Mouse (Mus musculus): Measurements from ENCODE around the gene 1700067K01Rik.
"Not testable (repeated sequence)": the region's sequence is repeated elsewhere in the genome, so short reads cannot be mapped to it uniquely, and the experiment has no call there.

1700067K01Rik gene

DNA sequence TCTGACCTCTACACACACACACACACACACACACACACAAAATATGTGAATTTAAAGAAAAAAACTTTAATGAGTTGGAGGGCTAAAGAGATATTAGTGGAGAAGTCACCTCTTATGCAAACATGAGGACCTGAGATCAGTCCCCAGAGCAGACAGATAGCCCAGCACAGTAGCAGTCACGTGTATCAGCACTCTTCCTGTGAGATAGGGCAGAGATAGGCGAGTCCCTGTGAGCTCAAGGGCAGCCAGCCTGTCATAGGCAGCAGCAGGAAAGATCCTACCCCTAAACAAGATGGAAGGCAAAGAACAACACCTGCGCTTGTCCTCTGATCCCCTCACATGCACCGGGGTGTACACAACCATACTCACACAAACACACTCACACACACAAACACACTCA is 18.9 kb upstream of the 1700067K01Rik start:
- DNase-seq (ENCODE audit: low read depth, low spot score): no peak

DNA sequence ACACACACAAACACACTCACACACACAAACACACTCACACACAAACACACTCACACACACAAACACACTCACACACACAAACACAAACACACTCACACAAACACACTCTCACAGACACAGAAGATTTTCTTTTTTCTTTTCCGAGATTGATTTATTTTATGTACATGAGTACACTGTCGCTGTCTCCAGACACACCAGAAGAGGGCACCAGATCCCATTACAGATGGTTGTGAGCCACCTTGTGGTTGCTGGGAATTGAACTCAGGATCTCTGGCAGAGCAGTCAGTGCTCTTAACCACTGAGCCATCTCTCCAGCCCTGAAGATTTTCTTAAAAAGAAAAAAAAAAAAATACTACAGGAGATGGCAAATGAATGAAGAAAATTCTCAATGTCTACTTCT is 18.1 kb upstream of the 1700067K01Rik start:
- not testable (repeated sequence) for DNase-seq (ENCODE audit: low read depth, low spot score)

DNA sequence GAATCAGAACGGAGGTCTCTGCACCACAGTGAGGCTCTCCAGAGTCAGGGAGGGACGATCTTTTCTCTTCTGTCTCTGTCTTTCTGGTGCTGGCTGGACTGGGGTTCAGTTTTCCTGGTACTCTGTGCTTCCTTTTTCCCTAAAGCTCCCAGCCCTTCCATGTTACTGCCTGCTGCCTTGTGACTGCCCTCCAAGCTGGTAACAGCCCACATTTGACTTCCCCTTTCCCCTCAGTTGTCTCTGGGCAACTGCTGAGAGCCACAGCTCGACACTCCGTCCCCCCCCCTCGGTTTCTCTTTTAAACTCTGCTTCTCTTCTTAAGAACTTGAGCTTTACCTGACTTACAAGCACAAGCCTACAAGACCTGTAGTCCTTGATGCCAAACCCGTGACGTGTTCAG is 12.1 kb upstream of the 1700067K01Rik start:
- DNase-seq (ENCODE audit: low read depth, low spot score): no peak

DNA sequence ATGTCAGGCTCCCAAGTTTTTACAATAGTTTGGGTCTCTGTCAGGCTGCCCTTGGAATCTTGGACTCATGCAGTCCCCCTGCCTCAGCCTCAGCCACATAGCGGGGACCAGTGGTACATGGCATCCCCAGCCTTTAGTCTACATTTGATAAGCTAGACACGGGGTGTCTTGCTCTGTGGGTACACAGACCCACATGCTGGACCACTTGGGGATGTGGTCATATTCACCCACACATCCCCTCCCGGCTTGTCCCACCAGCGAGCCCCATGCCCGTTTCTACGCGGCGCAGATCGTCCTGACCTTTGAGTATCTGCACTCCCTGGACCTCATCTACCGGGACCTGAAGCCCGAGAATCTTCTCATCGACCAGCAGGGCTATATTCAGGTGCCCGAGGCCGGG is 11.1 kb upstream of the 1700067K01Rik start:
- DNase-seq (ENCODE audit: low read depth, low spot score): no peak

DNA sequence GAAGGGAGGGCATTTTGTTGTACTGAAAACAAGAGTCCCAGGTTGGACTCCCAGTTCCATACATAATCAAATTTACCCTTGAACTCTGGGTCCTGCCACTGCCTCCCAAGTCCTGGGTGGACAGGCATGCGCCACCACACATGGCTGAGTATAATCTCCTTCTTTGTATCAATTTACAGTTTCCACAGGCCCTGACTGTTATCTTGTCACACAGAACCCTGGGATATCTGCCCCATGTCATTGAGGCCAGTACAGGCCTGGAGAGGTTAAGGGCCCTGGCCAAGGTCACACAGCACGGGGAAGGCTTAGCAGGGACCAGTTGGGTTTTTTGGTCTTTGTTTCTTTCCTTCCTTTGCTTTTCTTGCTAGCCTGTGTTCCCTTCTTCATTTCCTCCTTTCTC is 8.8 kb upstream of the 1700067K01Rik start:
- DNase-seq (ENCODE audit: low read depth, low spot score): no peak

DNA sequence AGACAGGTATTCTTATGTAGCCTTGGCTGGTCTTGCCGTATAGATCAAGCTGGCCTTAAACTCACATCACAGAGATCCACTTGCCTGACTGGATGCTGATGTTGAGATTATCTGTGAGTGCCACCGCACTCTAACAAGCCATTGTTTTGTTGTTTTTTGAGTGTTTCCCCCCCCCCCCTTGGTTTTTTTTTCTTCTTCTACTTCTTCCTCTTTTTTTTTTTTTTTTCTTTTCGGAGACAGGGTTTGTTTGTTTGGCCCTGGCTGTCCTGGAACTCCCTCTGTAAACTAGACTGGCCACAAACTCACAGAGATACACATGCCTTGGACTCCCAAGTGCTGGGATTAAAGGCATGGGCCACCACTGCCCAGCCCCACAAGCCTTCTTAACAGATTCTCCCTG is 7.3 kb upstream of the 1700067K01Rik start:
- no peak for DNase-seq (ENCODE audit: low read depth, low spot score)

DNA sequence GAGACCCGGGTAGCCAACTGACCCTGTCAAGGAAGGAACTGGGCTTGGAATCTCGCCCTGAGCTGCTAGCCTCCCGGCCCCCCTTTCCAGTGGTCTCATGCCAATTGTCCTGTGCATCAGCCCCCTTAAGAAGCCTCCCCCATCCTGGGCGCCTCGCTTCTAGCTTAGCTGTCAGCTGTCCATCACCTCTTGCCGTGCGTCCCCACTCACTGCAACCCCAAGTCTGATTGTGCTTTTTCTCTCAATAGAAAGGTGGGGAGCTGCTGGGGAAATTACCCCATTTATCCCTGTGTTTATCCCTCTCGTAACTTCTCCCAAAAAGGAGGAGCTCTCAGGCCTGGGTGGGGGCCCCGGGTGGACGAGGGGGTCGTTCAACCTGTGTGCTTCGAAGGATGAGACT is 5.3 kb upstream of the 1700067K01Rik start:
- no peak for DNase-seq (ENCODE audit: low read depth, low spot score)

DNA sequence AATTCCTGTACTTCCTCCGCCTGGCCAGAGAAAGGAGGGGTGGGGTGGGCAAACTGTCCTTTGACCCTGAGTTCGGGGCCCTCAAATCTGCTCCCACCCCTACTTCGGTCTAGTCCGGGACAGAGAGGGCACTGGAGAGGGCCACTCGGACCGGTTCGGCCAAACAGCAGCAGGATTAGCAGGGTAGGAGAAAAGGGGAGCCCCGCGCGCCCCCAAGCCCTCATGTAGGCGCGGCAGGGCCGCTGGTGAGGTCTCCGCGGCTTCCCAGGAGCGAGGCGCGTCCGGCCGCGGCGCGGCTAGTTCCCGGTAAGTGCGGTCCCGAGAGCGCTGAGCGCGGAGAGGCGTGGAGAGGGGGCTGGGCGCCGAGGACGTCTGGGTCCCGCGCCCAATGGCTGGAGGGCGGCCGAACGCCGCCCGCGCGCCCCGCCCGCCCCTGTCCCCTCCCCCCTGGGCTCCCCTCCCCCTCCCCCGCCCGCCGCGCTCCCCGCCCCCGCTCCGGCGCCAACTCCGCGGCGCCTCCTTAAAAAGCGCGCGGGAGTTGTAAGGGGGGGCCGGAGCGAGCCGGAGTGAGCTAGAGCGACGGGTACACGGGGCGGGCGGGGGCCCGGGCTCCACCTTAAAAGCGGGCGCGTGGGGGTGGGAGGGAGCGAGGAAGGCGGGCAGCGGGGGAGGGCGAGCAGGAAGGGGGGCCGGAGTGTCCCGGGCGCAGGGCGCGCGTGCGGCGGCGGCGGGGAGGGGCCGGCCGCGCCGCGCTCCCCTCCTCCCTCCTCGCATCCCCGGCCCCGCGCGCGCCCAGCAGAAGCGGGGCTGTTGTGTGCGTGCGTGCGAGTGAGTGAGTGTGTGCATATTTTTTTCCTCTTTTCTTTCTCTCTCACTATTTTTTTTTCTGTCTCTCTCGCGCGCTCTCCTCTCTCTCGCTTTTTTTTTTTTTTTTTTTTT is 4.5 kb upstream of the 1700067K01Rik start:
- peak; percentile 87 for DNase-seq (ENCODE audit: low read depth, low spot score)

DNA sequence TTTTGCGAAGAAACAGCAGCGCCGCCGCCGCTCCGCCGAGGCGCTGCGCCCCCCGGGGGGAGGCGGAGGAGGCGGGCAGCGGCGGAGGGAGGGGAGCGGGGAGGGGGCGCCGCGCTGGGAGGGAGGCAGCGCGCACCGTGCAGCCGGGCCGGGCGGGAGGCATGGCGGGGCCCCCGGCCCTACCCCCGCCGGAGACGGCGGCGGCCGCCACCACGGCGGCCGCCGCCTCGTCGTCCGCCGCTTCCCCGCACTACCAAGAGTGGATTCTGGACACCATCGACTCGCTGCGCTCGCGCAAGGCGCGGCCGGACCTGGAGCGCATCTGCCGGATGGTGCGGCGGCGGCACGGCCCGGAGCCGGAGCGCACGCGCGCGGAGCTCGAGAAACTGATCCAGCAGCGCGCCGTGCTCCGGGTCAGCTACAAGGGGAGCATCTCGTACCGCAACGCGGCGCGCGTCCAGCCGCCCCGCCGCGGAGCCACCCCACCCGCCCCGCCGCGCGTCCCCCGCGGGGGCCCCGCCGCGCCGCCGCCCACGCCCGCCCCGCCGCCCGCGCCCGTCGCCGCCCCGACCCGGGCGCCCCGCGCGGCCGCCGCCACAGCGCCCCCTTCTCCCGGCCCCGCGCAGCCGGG is 3.7 kb upstream of the 1700067K01Rik start, which contains the start of gene Samd1:
Gene Samd1 (plus strand): TSS at position 162 of the 631 bp plus-strand sequence.
- peak; percentile 72 for DNase-seq (ENCODE audit: low read depth, low spot score)

DNA sequence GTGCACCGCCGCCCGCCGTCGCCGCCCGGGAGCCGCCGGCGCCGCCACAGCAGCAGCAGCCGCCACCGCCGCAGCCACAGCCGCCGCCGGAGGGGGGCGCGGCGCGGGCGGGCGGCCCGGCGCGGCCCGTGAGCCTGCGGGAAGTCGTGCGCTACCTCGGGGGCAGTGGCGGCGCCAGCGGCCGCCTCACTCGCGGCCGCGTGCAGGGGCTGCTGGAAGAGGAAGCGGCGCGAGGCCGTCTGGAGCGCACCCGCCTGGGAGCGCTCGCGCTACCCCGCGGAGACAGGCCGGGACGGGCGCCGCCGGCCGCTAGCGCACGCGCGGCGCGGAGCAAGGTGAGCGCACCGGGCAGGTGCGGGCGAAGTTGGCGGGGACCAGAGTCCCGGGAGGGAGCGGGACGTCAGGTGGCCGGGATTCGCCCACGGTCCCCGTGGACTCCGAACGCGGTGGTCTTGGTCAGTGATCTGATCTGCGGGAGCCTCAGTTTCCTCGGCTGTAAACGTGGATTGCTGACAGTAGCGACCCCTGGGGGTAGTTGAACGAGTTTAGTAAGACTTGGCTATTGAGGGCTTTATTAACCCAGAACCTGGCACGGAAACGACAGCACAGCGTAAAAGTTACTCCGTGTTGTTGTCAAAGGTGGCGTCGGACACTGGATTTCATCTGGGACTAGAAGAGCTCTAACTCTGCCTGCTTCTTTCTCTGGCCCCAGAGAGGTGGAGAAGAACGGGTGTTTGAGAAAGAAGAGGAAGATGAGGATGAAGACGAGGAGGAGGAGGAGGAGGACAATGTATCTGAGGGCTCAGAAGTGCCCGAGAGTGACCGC is 2.9 kb upstream of the 1700067K01Rik start:
- DNase-seq (ENCODE audit: low read depth, low spot score): peak; percentile 84

DNA sequence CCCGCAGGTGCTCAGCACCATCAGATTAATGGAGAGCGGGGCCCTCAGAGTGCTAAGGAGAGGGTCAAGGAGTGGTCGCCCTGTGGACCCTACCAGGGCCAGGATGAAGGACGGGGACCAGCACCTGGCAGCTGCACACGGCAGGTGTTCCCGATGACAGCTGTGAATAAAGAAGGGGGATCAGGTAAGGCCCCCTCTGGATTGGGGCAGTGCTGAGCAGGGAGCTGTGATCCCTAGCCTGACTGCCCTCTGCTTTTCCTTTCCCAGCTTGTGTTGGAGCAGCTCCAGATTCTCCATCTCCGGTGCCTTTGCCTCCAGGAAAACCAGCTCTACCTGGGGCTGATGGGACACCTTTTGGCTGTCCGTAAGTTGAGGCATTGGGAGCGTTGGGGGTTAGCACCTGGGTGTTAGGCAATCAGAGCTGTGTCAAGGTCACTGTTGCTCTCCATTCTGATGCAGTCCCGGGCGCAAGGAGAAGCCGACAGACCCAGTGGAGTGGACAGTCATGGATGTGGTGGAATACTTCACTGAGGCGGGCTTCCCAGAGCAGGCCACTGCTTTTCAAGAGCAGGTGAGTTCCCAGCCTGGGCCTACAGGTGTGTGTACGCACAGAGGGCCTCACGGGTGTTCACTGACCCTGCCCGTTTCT is 2.1 kb upstream of the 1700067K01Rik start:
- DNase-seq (ENCODE audit: low read depth, low spot score): no peak

DNA sequence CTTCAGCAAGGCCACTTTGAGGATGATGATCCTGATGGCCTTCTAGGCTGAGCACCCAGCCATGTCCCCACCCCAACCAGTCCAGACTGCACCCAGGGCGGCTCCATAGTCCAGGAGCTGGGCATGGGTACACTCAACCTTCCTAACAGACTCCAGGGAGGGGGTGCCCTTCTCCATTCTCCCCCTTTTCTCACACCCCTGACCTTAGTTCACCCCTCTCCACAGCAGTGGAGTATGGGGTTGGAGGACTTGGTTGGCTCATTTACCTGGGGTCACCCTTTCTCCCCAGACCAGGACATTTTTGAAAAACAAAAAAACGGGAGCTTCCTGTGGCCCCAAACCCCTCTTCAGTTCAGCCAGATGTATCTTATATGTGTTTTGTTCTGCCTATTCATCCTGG is 1.5 kb upstream of the 1700067K01Rik start:
- no peak for DNase-seq (ENCODE audit: low read depth, low spot score)

DNA sequence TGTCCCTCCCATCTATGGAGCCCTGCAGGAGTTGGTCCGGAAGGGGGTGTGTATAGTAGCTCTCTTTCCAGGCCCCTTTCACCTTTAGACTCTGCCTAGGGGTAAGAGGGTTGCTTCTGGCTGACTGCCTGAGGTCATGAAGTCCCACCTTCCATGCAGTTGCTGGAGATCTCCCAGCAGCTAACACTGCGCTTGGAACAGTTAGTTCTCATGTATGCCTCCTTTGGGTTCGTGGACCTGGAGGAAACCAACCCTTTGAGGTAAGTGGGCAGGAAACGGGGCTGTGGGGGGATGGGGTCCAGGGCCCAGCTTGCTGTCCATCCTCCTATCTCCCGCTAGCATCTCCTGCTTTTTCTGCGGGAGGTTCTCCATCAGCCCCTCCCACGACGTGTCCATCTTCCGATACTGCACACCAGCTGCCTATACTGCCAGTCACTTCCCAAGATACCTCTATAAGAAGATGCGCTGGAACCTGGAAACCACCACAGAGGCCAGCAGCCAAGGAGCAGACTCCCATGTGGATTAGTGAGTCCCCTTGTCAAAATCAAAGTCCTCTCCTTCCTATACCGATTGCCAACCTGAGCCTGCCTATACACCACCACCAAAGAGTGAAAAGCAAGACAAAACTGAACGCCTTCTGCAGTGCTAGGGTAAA is 1.8 kb downstream of the 1700067K01Rik start:
- no peak for DNase-seq (ENCODE audit: low read depth, low spot score)

DNA sequence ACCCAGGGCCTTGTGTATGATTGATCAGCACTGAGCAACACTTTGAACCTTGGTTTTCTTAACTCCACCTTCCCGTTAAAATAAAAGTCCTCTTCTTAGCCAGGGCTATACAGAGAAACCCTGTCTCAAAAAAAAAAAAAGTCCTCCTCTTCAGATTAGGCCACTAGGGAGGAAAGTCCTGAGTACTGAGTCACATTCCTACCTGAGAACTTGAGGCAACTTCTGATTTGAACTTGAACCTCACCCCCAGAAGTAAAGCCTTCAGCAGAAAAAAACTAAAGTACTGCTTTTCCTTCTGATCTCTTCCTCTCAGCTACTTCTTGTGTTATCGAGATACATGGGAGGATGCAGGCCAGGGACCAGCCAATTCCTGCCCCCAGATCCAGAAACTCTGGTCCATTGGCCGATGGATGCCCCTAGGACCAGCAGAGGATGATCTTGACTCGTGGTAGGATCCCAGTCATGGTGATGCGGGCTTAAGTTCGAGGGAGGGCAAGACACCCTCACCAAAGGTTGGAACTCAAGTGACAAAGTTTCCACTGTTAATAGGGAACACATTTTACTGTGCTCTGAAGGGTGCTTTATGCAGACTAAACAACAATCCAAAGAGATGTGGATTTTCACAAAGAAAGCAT is 2.4 kb downstream of the 1700067K01Rik start:
- DNase-seq (ENCODE audit: low read depth, low spot score): no peak

DNA sequence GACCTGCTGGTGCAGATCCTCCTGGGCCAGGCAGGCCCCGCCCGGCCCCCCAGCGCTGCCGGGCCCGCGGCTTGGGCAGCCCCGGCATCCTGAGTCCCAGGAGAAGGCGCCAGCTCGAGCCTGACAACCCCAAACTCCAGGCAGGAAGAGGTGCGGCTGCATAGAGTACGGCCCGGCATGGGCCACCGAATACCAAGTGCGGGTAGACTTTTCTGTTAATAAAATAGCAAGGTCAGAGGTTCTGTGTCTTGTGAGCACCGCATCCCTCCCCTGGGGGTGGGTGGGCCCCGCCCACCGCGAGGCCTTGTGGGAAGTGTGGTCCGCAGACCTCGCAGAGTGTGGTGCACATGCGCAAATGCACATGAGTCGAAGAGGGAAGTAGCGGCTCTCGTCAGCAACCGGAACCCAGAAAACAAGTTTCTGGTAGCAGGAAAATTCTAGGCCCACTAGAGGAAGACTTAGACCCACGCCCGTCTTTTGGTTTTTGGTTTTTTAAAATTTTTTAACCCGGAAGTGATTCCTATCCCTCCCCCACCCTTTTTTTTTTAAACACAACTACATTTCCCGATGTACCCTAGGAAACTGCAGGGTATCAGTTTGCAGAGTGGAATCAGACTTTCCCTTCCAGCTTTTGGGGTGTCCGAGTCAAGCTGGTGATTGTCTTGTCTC is 3.4 kb downstream of the 1700067K01Rik start:
- DNase-seq (ENCODE audit: low read depth, low spot score): peak; percentile 98

DNA sequence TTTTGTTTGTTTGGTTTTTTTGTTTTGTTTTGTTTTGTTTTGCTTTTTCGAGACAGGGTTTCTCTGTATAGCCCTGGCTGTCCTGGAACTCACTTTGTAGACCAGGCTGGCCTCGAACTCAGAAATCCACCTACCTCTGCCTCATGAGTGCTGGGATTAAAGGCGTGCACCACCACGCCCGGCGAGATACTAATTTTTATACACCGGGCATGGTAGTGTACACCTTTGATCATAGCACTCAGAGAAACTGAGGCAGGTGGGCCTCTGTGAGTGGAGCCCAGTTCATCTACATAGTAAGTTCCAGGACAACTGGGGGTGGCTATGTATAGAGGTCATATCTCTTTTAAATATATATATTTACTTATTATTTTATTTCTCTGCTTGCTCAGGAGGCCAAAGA is 4.2 kb downstream of the 1700067K01Rik start:
- DNase-seq (ENCODE audit: low read depth, low spot score): not testable (repeated sequence)

DNA sequence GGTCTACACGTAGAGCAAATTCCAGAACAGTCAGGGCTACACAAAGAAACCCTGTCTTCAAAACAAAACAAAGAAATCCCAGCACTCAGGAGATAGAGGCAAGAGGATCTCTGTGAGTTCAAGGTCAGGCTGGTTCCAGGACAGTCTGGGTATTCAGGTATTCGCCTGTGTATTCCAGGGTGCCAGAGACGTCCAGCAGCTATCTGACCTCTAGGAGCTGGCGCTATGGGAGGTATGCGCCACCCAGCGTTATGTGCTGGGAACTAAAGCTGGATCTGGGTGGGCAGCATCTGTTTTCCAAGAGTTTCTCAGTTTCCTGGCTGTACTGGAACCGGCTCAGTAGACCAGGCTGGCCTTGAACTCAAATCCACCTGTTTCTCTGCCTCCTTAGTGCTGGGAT is 7.1 kb downstream of the 1700067K01Rik start:
- no peak for DNase-seq (ENCODE audit: low read depth, low spot score)

DNA sequence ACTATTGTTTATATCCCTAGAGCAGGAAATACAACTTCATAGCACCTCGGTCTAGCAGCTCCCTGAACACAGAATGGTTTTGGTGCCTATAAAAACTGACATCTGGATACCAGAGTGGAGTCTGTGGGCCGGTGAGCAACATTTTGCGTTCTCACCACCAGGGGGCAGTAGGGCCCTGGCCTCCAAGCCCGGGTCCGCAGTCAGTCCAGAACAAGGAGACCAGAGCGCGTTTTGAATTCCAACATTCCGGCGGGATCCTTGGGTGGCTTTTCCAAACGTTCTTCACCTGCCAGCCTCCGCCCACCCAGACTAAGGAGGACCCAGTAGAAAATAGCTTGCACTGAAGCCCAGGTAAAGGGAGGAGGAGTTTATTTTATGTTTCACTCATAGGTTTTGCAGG is 8.6 kb downstream of the 1700067K01Rik start:
- DNase-seq (ENCODE audit: low read depth, low spot score): peak; percentile 79

DNA sequence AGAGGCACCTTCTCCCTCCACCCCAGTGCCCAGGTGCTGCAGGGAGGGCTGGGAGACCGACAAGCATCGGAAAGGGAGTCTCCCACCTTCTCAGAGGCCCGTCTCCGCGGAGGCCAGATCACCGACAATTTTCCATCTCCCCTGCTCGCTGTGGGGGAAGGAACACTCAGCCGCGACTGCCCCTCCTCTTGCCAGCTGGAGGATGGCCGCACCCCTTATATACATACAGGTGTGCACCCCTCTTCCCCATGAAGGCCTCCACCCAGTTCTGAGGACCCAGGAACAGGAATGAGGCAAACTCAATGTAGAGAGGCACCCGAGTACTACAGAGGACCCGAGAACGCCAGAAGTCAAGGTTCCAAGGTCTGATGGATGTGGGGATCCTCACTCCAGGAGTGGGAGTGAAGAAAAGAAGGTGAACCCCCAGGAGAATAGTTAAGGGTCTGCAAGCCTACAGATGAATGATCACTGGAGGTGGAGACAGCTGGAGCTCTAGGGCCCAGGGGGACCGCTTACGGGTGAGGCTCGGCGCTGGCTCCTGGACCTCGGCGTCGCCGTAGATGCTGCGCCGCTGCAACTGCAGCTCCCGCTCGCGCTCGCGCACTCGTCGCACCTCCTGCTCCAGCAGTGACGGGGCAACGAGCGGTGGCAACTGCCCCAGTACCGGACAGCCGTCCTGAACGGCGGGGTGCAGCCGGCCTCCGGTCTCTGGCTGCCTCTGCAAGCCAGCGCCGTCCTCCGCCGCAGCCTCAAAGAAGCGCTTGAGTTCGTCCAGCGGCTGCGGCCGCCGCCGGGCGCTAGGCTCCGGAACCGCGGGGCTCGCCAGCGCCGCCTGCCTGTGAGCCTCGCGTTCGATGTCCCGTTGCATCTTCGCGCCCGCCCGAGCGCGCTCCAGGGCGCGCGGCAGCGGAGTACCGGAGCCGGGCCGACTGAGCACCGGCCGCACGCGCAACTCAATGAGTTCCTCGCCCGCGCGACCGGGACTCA is 9.6 kb downstream of the 1700067K01Rik start:
- DNase-seq (ENCODE audit: low read depth, low spot score): peak; percentile 82

Data from CD4-positive helper T cell, adult 2 months (primary cell).